Mouse (Mus musculus) midbrain, embryonic 13.5 days (tissue): ENCODE results near the gene Gpr15. TPM values are rescaled to one million over a fixed set of nuclear protein-coding genes. Genes with fewer than 3 reads are reported as not detected.

Experiments
- ATAC-seq: fragments of 200-750 bp; cut with Nextera tagmentation; 2 replicates; pipeline ENCODE4 v1.8.0; 2017; ENCODE audit warnings: mild to moderate bottlenecking, moderate TSS enrichment, moderate library complexity
- H3K27ac ChIP-seq: fragments of 300-500 bp; sonication (generic); 2 replicates; pipeline ENCODE4 v1.5.1; 2015; ENCODE audit warnings: inconsistent platforms, mild to moderate bottlenecking, moderate library complexity
- H3K27me3 ChIP-seq: fragments of 300-500 bp; sonication (generic); 2 replicates; pipeline ENCODE4 v1.6.1; 2015; ENCODE audit warnings: mild to moderate bottlenecking, inconsistent platforms
- H3K36me3 ChIP-seq: fragments of 300-500 bp; sonication (generic); 2 replicates; pipeline ENCODE4 v1.6.1; 2015; ENCODE audit warnings: mild to moderate bottlenecking, inconsistent platforms
- H3K4me1 ChIP-seq: fragments of 300-500 bp; sonication (generic); replicated peaks from 2 replicates; pipeline ENCODE4 v1.6.1; 2015; ENCODE audit warnings: inconsistent platforms
- H3K4me2 ChIP-seq: fragments of 300-500 bp; sonication (generic); replicated peaks from 2 replicates; pipeline ENCODE4 v1.6.1; 2015; ENCODE audit warnings: moderate library complexity, mild to moderate bottlenecking, inconsistent platforms
- H3K4me3 ChIP-seq: fragments of 300-500 bp; sonication (generic); replicated peaks from 2 replicates; pipeline ENCODE4 v1.5.1; 2015; ENCODE audit warnings: mild to moderate bottlenecking, inconsistent platforms
- H3K9ac ChIP-seq: fragments of 300-500 bp; sonication (generic); replicated peaks from 2 replicates; pipeline ENCODE4 v1.6.1; 2015; ENCODE audit warnings: mild to moderate bottlenecking, inconsistent platforms
- H3K9me3 ChIP-seq: fragments of 300-500 bp; sonication (generic); 2 replicates; pipeline ENCODE4 v1.6.1; 2016; ENCODE audit warnings: mild to moderate bottlenecking, inconsistent platforms
- WGBS: fragments of 180-500 bp; shearing (Covaris S2); methylation state at CpG from one replicate; pipeline ENCODE4 v1.1.7; 2015; 5-methylcytosine and 5-hydroxymethylcytosine counted together
- polyA plus RNA-seq: library from polyadenylated mRNA; unstranded; fragments of >200 nt; fragmentation: Nextera tagmentation; extraction: Ambion mirVana; gene quantifications from 2 replicates; pipeline ENCODE4 v1.2.1, GENCODE M21; 2015

The Gpr15 gene
- polyA plus RNA-seq, 1 experiment from 2014 or later = not detected

GRCm38 (mm10) chr16:58678660-58679059, 40.2 kb downstream of the Gpr15 start:
- Histone ChIP-seq H3K4me3 (no peak overlapping the region), H3K4me2 (no peak overlapping the region), H3K36me3 (peaks cover 36% of the 10 kb centered on the region), H3K27me3 (no peaks in the 10 kb centered on the region), H3K27ac (no peak overlapping the region), H3K9me3 (no peaks in the 10 kb centered on the region), H3K9ac (no peak overlapping the region), H3K4me1 (no peaks in the 10 kb centered on the region)
- no peak for ATAC-seq
- WGBS = 83% methylated on average over 7 of the region's 7 CpGs

GRCm38 (mm10) chr16:58677491-58677890, 41.4 kb downstream of the Gpr15 start:
- 83% methylated on average over 5 of the region's 5 CpGs for WGBS
- Histone ChIP-seq H3K27ac (no peak overlapping the region), H3K9ac (no peak overlapping the region), H3K4me1 (no peaks in the 10 kb centered on the region), H3K36me3 (peaks cover 44% of the 10 kb centered on the region), H3K27me3 (no peaks in the 10 kb centered on the region), H3K9me3 (no peaks in the 10 kb centered on the region), H3K4me2 (no peak overlapping the region), H3K4me3 (no peak overlapping the region)
- ATAC-seq = no peak

- Histone ChIP-seq H3K27ac (no peak overlapping the region), H3K4me2 (no peak overlapping the region), H3K27me3 (no peaks in the 10 kb centered on the region), H3K36me3 (peaks cover 44% of the 10 kb centered on the region), H3K9ac (no peak overlapping the region), H3K4me1 (peaks cover under 1% of the 10 kb centered on the region; the same call in 1 of the 2 replicates), H3K9me3 (no peaks in the 10 kb centered on the region), H3K4me3 (no peak overlapping the region)
- WGBS = 94% methylated on average over 3 of the region's 3 CpGs
- ATAC-seq = no peak
Measured at GRCm38 (mm10) chr16:58676633-58677032, 42.2 kb downstream of the Gpr15 start.

- peaks cover 5% of the 10 kb centered on the region for H3K4me1 ChIP-seq
- 89% methylated on average over 7 of the region's 7 CpGs for WGBS
- no peak overlapping the region for H3K9ac ChIP-seq
- peaks cover 44% of the 10 kb centered on the region for H3K36me3 ChIP-seq
- H3K27ac ChIP-seq = no peak overlapping the region
- H3K9me3 ChIP-seq = no peaks in the 10 kb centered on the region
- no peak for ATAC-seq
- no peak overlapping the region for H3K4me2 ChIP-seq
- no peaks in the 10 kb centered on the region for H3K27me3 ChIP-seq
- H3K4me3 ChIP-seq = no peak overlapping the region
Measured at GRCm38 (mm10) chr16:58676156-58676555, 42.7 kb downstream of the Gpr15 start.

- peaks cover 39% of the 10 kb centered on the region for H3K36me3 ChIP-seq
- no peak overlapping the region for H3K27ac ChIP-seq
- no peaks in the 10 kb centered on the region for H3K9me3 ChIP-seq
- peaks cover 9% of the 10 kb centered on the region for H3K4me1 ChIP-seq
- no peaks in the 10 kb centered on the region for H3K27me3 ChIP-seq
- no peak overlapping the region for H3K4me2 ChIP-seq
- 94% methylated on average over 13 of the region's 13 CpGs for WGBS
- no peak overlapping the region for H3K4me3 ChIP-seq
- no peak overlapping the region for H3K9ac ChIP-seq
- no peak for ATAC-seq
Measured at GRCm38 (mm10) chr16:58675256-58675655, 43.6 kb downstream of the Gpr15 start.

GRCm38 (mm10) chr16:58673811-58674410, 45.0 kb downstream of the Gpr15 start:
- Histone ChIP-seq H3K27me3 (no peaks in the 10 kb centered on the region; the same call in 1 of the 2 replicates), H3K36me3 (peaks cover 39% of the 10 kb centered on the region), H3K9ac (no peak overlapping the region), H3K4me1 (peaks cover 9% of the 10 kb centered on the region), H3K4me2 (no peak overlapping the region), H3K4me3 (no peak overlapping the region), H3K9me3 (no peaks in the 10 kb centered on the region), H3K27ac (no peak overlapping the region)
- no peak for ATAC-seq
- 93% methylated on average over 15 of the region's 15 CpGs for WGBS

- Histone ChIP-seq H3K9ac (no peak overlapping the region), H3K4me3 (no peak overlapping the region), H3K27ac (no peak overlapping the region), H3K4me2 (no peak overlapping the region), H3K36me3 (peaks cover 32% of the 10 kb centered on the region), H3K9me3 (no peaks in the 10 kb centered on the region), H3K27me3 (no peaks in the 10 kb centered on the region; the same call in 1 of the 2 replicates), H3K4me1 (peaks cover 9% of the 10 kb centered on the region)
- 92% methylated on average over 13 of the region's 13 CpGs for whole genome bisulfite sequencing
- ATAC-seq = no peak
Measured at GRCm38 (mm10) chr16:58672396-58672795, 46.5 kb downstream of the Gpr15 start.

GRCm38 (mm10) chr16:58671212-58671985, 47.5 kb downstream of the Gpr15 start:
- H3K4me2 ChIP-seq = peak overlapping the region; percentile 86
- peaks cover 29% of the 10 kb centered on the region for H3K36me3 ChIP-seq
- no peak for ATAC-seq
- peaks cover 9% of the 10 kb centered on the region for H3K4me1 ChIP-seq
- no peak overlapping the region for H3K9ac ChIP-seq
- no peaks in the 10 kb centered on the region for H3K9me3 ChIP-seq
- H3K27ac ChIP-seq = no peak overlapping the region
- 72% methylated on average over 8 of the region's 8 CpGs for WGBS
- no peaks in the 10 kb centered on the region; the same call in 1 of the 2 replicates for H3K27me3 ChIP-seq
- H3K4me3 ChIP-seq = peak overlapping the region; percentile 88

GRCm38 (mm10) chr16:58670643-58671042, 48.2 kb downstream of the Gpr15 start:
- H3K36me3 ChIP-seq = peaks cover 26% of the 10 kb centered on the region
- peak overlapping the region; percentile 81 for H3K27ac ChIP-seq
- H3K4me1 ChIP-seq = peaks cover 9% of the 10 kb centered on the region
- H3K4me3 ChIP-seq = peak overlapping the region; percentile 88
- ATAC-seq = no peak
- H3K9ac ChIP-seq = peak overlapping the region; percentile 86
- no peaks in the 10 kb centered on the region; the same call in 1 of the 2 replicates for H3K27me3 ChIP-seq
- no peaks in the 10 kb centered on the region for H3K9me3 ChIP-seq
- WGBS = under 1% methylated on average over 24 of the region's 25 CpGs
- peak overlapping the region; percentile 86 for H3K4me2 ChIP-seq

GRCm38 (mm10) chr16:58669917-58670630, 48.8 kb downstream of the Gpr15 start, which contains the start of gene Cpox:
Cpox (plus strand) TSS chr16:58670292.
- peak; percentile 100 for ATAC-seq
- no peaks in the 10 kb centered on the region for H3K9me3 ChIP-seq
- H3K36me3 ChIP-seq = peaks cover 22% of the 10 kb centered on the region
- peak within 1 kb of the TSS; percentile 86 for H3K4me2 ChIP-seq
- peak within 1 kb of the TSS; percentile 86 for H3K9ac ChIP-seq
- peak within 1 kb of the TSS; percentile 81 for H3K27ac ChIP-seq
- WGBS = under 1% methylated on average over 48 of the region's 51 CpGs
- H3K27me3 ChIP-seq = no peaks in the 10 kb centered on the region; the same call in 1 of the 2 replicates
- H3K4me1 ChIP-seq = peaks cover 9% of the 10 kb centered on the region
- peak within 1 kb of the TSS; percentile 88 for H3K4me3 ChIP-seq

- Histone ChIP-seq H3K4me1 (peaks cover 9% of the 10 kb centered on the region), H3K36me3 (peaks cover 14% of the 10 kb centered on the region), H3K27me3 (no peaks in the 10 kb centered on the region; the same call in 1 of the 2 replicates), H3K4me2 (no peak overlapping the region), H3K4me3 (peak overlapping the region; percentile 88; the same call in 1 of the 2 replicates), H3K9me3 (no peaks in the 10 kb centered on the region), H3K27ac (no peak overlapping the region), H3K9ac (no peak overlapping the region)
- 65% methylated on average over 5 of the region's 5 CpGs for WGBS
- ATAC-seq = no peak
Measured at GRCm38 (mm10) chr16:58669264-58669663, 49.6 kb downstream of the Gpr15 start.

GRCm38 (mm10) chr16:58668586-58668985, 50.3 kb downstream of the Gpr15 start:
- 86% methylated on average over 3 of the region's 3 CpGs for WGBS
- H3K9ac ChIP-seq = no peak overlapping the region
- no peaks in the 10 kb centered on the region; the same call in 1 of the 2 replicates for H3K27me3 ChIP-seq
- ATAC-seq = no peak
- H3K4me3 ChIP-seq = no peak overlapping the region
- no peak overlapping the region for H3K27ac ChIP-seq
- H3K36me3 ChIP-seq = peaks cover 7% of the 10 kb centered on the region; the same call in 1 of the 2 replicates
- no peaks in the 10 kb centered on the region for H3K9me3 ChIP-seq
- no peak overlapping the region for H3K4me2 ChIP-seq
- H3K4me1 ChIP-seq = peaks cover 9% of the 10 kb centered on the region
